Mouse (Mus musculus) lung, embryonic 15.5 days (tissue): ENCODE measurements around the gene Dedd. TPM values are rescaled to one million over a fixed set of nuclear protein-coding genes. Genes with fewer than 3 reads are reported as not detected.

ENCODE experiments used
- ATAC-seq: fragments of 200-750 bp; cut with Nextera tagmentation; 2 replicates; pipeline ENCODE4 v1.8.0; 2017; ENCODE audit warnings: moderate number of reproducible peaks, borderline replicate concordance; ENCODE audit not compliant: low FRiP score, low TSS enrichment; ENCODE audit errors: extremely low read depth
- H3K27ac ChIP-seq: fragments of 300-500 bp; sonication (generic); 2 replicates; pipeline ENCODE4 v1.5.1; 2015; ENCODE audit warnings: moderate library complexity, mild to moderate bottlenecking, inconsistent platforms
- H3K27me3 ChIP-seq: fragments of 300-500 bp; sonication (generic); 2 replicates; pipeline ENCODE4 v1.6.1; 2015; ENCODE audit warnings: inconsistent platforms
- H3K36me3 ChIP-seq: fragments of 300-500 bp; sonication (generic); 2 replicates; pipeline ENCODE4 v1.6.1; 2015; ENCODE audit warnings: inconsistent platforms
- H3K4me1 ChIP-seq: fragments of 300-500 bp; sonication (generic); 2 replicates; pipeline ENCODE4 v1.6.1; 2015; ENCODE audit warnings: inconsistent platforms
- H3K4me2 ChIP-seq: fragments of 300-500 bp; sonication (generic); 2 replicates; pipeline ENCODE4 v1.6.1; 2015; ENCODE audit warnings: inconsistent platforms, mild to moderate bottlenecking, moderate library complexity
- H3K4me3 ChIP-seq: fragments of 300-500 bp; sonication (generic); 2 replicates; pipeline ENCODE4 v1.5.1; 2015; ENCODE audit warnings: mild to moderate bottlenecking, inconsistent platforms
- H3K9ac ChIP-seq: fragments of 300-500 bp; sonication (generic); 2 replicates; pipeline ENCODE4 v1.6.1; 2015; ENCODE audit warnings: inconsistent platforms
- H3K9me3 ChIP-seq: fragments of 300-500 bp; sonication (generic); 2 replicates; pipeline ENCODE4 v1.6.1; 2016; ENCODE audit warnings: inconsistent platforms
- WGBS: fragments of 180-500 bp; shearing (Covaris S2); methylation state at CpG from one replicate; pipeline ENCODE4 v1.1.7; 2015; 5-methylcytosine and 5-hydroxymethylcytosine counted together
- polyA plus RNA-seq: library from polyadenylated mRNA; unstranded; fragments of >200 nt; fragmentation: Nextera tagmentation; extraction: Ambion mirVana; gene quantifications from 2 replicates; pipeline ENCODE4 v1.2.1, GENCODE M21; 2015

Dedd gene
- polyA plus RNA-seq, 1 experiment from 2014 or later = 50.5 TPM

GRCm38 (mm10) chr1:171345225-171346094, 16.5 kb downstream of the Dedd start, which contains the start of the genes Nit1 and Pfdn2:
Gene Nit1, minus strand, starts transcription at chr1:171345646.
Gene Pfdn2, plus strand, starts transcription at chr1:171345670.
- ATAC-seq = peak; percentile 92
- H3K9ac ChIP-seq = peak within 1 kb of the TSS; percentile 84

GRCm38 (mm10) chr1:171346095-171346450, 17.1 kb downstream of the Dedd start:
- 0 out of 2 replicates have a peak, but pooled peaks cover 4% of the 10 kb centered on the region for H3K9me3 ChIP-seq
- H3K4me1 ChIP-seq = peaks cover 24% of the 10 kb centered on the region; the same call in 1 of the 2 replicates
- ATAC-seq = 0 out of 2 replicates have a peak, but pooled peaks have one; percentile 9
- H3K36me3 ChIP-seq = peaks cover 24% of the 10 kb centered on the region
- H3K27ac ChIP-seq = peak overlapping the region; percentile 70
- no peaks in the 10 kb centered on the region for H3K27me3 ChIP-seq
- H3K4me3 ChIP-seq = peak overlapping the region; percentile 95
- peak overlapping the region; percentile 84 for H3K9ac ChIP-seq
- H3K4me2 ChIP-seq = peak overlapping the region; percentile 73
- WGBS = 1% methylated on average over 14 of the region's 14 CpGs

More at GRCm38 (mm10) chr1:171345225-171346094, 16.5 kb downstream of the Dedd start, which contains the start of the genes Nit1 and Pfdn2:
- H3K36me3 ChIP-seq = peaks cover 30% of the 10 kb centered on the region
- under 1% methylated on average over 53 of the region's 53 CpGs for WGBS
- peaks cover 24% of the 10 kb centered on the region; the same call in 1 of the 2 replicates for H3K4me1 ChIP-seq
- peak within 1 kb of the TSS; percentile 95 for H3K4me3 ChIP-seq
- 0 out of 2 replicates have a peak, but pooled peaks cover 4% of the 10 kb centered on the region for H3K9me3 ChIP-seq
- H3K27me3 ChIP-seq = no peaks in the 10 kb centered on the region
- H3K4me2 ChIP-seq = peak within 1 kb of the TSS; percentile 73
- peak within 1 kb of the TSS; percentile 70 for H3K27ac ChIP-seq

- H3K36me3 ChIP-seq = no peaks in the 10 kb centered on the region
- H3K9ac ChIP-seq = no peak overlapping the region
- H3K4me2 ChIP-seq = no peak overlapping the region
- H3K4me1 ChIP-seq = peaks cover 35% of the 10 kb centered on the region
- H3K9me3 ChIP-seq = 0 out of 2 replicates have a peak, but pooled peaks cover 4% of the 10 kb centered on the region
- no peaks in the 10 kb centered on the region for H3K27me3 ChIP-seq
- ATAC-seq = no peak
- 91% methylated on average over 3 of the region's 3 CpGs for WGBS
- no peak overlapping the region for H3K27ac ChIP-seq
- no peak overlapping the region for H3K4me3 ChIP-seq
Measured at GRCm38 (mm10) chr1:171348665-171349064, 19.7 kb downstream of the Dedd start.

GRCm38 (mm10) chr1:171349210-171349609, 20.3 kb downstream of the Dedd start:
- no peak overlapping the region for H3K4me3 ChIP-seq
- H3K9me3 ChIP-seq = 0 out of 2 replicates have a peak, but pooled peaks cover 4% of the 10 kb centered on the region
- 80% methylated on average over 2 of the region's 2 CpGs for WGBS
- ATAC-seq = no peak
- H3K4me2 ChIP-seq = no peak overlapping the region
- H3K27me3 ChIP-seq = no peaks in the 10 kb centered on the region
- H3K4me1 ChIP-seq = peaks cover 31% of the 10 kb centered on the region
- no peak overlapping the region for H3K27ac ChIP-seq
- H3K36me3 ChIP-seq = no peaks in the 10 kb centered on the region
- H3K9ac ChIP-seq = no peak overlapping the region

GRCm38 (mm10) chr1:171355812-171356340, 26.9 kb downstream of the Dedd start:
- Histone ChIP-seq H3K9ac (no peak overlapping the region), H3K36me3 (peaks cover 30% of the 10 kb centered on the region), H3K4me2 (no peak overlapping the region), H3K27ac (no peak overlapping the region), H3K4me3 (no peak overlapping the region), H3K9me3 (no peaks in the 10 kb centered on the region; the same call in 1 of the 2 replicates), H3K4me1 (peaks cover 19% of the 10 kb centered on the region), H3K27me3 (no peaks in the 10 kb centered on the region)
- no peak for ATAC-seq
- WGBS = 72% methylated on average over 5 of the region's 5 CpGs

- Histone ChIP-seq H3K4me3 (no peak overlapping the region), H3K4me1 (peaks cover 25% of the 10 kb centered on the region), H3K27ac (no peak overlapping the region), H3K9me3 (no peaks in the 10 kb centered on the region; the same call in 1 of the 2 replicates), H3K9ac (no peak overlapping the region), H3K27me3 (no peaks in the 10 kb centered on the region), H3K36me3 (peaks cover 30% of the 10 kb centered on the region), H3K4me2 (no peak overlapping the region)
- no peak for ATAC-seq
- 77% methylated on average over 2 of the region's 2 CpGs for WGBS
Measured at GRCm38 (mm10) chr1:171356814-171357213, 27.9 kb downstream of the Dedd start.

GRCm38 (mm10) chr1:171358421-171358820, 29.5 kb downstream of the Dedd start:
- H3K27ac ChIP-seq = no peak overlapping the region

GRCm38 (mm10) chr1:171360253-171360652, 31.3 kb downstream of the Dedd start:
- H3K9me3 ChIP-seq = no peaks in the 10 kb centered on the region; the same call in 1 of the 2 replicates
- H3K4me1 ChIP-seq = peaks cover 15% of the 10 kb centered on the region
- WGBS = 8% methylated on average over 26 of the region's 26 CpGs
- H3K9ac ChIP-seq = peak overlapping the region; percentile 42
- peak overlapping the region; percentile 75 for H3K4me2 ChIP-seq
- H3K27me3 ChIP-seq = no peaks in the 10 kb centered on the region
- no peak overlapping the region for H3K27ac ChIP-seq
- ATAC-seq = peak; percentile 37; the same call in 1 of the 2 replicates
- peaks cover 30% of the 10 kb centered on the region for H3K36me3 ChIP-seq
- H3K4me3 ChIP-seq = peak overlapping the region; percentile 49

More at GRCm38 (mm10) chr1:171358421-171358820, 29.5 kb downstream of the Dedd start:
- Histone ChIP-seq H3K4me1 (peaks cover 16% of the 10 kb centered on the region), H3K27me3 (no peaks in the 10 kb centered on the region), H3K9me3 (no peaks in the 10 kb centered on the region; the same call in 1 of the 2 replicates), H3K4me2 (no peak overlapping the region), H3K9ac (no peak overlapping the region), H3K4me3 (no peak overlapping the region), H3K36me3 (peaks cover 30% of the 10 kb centered on the region)
- no peak for ATAC-seq
- WGBS = 63% methylated on average over 4 of the region's 4 CpGs

GRCm38 (mm10) chr1:171360656-171361055, 31.7 kb downstream of the Dedd start, which contains the start of gene Klhdc9:
Gene Klhdc9, minus strand, starts transcription at chr1:171360798.
- 3% methylated on average over 21 of the region's 21 CpGs for WGBS
- Histone ChIP-seq H3K4me3 (peak within 1 kb of the TSS; percentile 49), H3K27ac (peak within 1 kb of the TSS; percentile 25; the same call in 1 of the 2 replicates), H3K9ac (peak within 1 kb of the TSS; percentile 42), H3K4me2 (peak within 1 kb of the TSS; percentile 75), H3K9me3 (no peaks in the 10 kb centered on the region; the same call in 1 of the 2 replicates), H3K27me3 (no peaks in the 10 kb centered on the region), H3K36me3 (peaks cover 30% of the 10 kb centered on the region), H3K4me1 (peaks cover 15% of the 10 kb centered on the region)
- ATAC-seq = peak; percentile 95

- H3K36me3 ChIP-seq = peaks cover 28% of the 10 kb centered on the region
- peak overlapping the region; percentile 75 for H3K4me2 ChIP-seq
- no peaks in the 10 kb centered on the region; the same call in 1 of the 2 replicates for H3K9me3 ChIP-seq
- peak overlapping the region; percentile 25; the same call in 1 of the 2 replicates for H3K27ac ChIP-seq
- 32% methylated on average over 16 of the region's 16 CpGs for WGBS
- peak overlapping the region; percentile 49 for H3K4me3 ChIP-seq
- H3K27me3 ChIP-seq = no peaks in the 10 kb centered on the region
- peak overlapping the region; percentile 42 for H3K9ac ChIP-seq
- H3K4me1 ChIP-seq = peaks cover 15% of the 10 kb centered on the region
- peak; percentile 66; the same call in 1 of the 2 replicates for ATAC-seq
Measured at GRCm38 (mm10) chr1:171361106-171362103, 32.5 kb downstream of the Dedd start.
